Mouse (Mus musculus) inflammation-experienced regulatory T-cells, adult 16 weeks (primary cell): ENCODE data around the gene Pcdh19. TPM values are rescaled to one million over a fixed set of nuclear protein-coding genes. Genes with fewer than 3 reads are reported as not detected.

Source experiments
- polyA plus RNA-seq: library from polyadenylated mRNA; unstranded; fragments of 100-300 nt; shearing (Covaris generic); gene quantifications from one replicate; pipeline ENCODE4 v1.2.1, GENCODE M21; 2017

Gene Pcdh19
- not detected for polyA plus RNA-seq

DNA sequence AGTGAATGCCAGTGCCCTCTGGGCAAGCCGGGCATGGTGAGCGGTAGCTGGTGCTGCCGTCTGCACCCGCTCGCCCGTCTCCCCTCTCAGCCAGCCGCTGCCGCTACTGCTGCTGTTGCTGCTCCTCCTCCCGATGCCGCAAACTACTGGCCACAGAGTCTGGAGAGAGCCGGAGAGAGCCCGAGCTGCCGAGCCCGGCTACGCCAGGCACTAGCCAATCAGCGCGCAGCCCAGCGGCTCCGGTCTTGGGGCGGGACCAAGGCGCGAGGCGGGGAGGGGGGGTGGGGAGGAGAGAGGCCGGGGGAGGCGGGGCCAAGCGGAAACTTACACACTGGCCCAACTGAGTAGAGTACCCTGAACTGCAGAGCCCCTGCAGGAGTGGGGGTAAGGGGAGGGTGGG lies at the start of gene Pcdh19:
Gene Pcdh19 (minus strand): TSS at position 148 of the 400 bp plus-strand sequence.

Other genes with a start within 250 kb of the Pcdh19 start
- not detected for gene Tnmd, start 162.0 kb upstream of the Pcdh19 start, polyA plus RNA-seq
- 6.9 TPM for gene Tspan6, start 209.4 kb upstream of the Pcdh19 start, polyA plus RNA-seq
- gene Srpx2, start 219.4 kb upstream of the Pcdh19 start, polyA plus RNA-seq = not detected